Mouse (Mus musculus): ENCODE results near the gene Gm5728. TPM values are rescaled to one million over a fixed set of nuclear protein-coding genes. Genes with fewer than 3 reads are reported as not detected.
"Not testable (repeated sequence)": the region's sequence is repeated elsewhere in the genome, so short reads cannot be mapped to it uniquely, and the experiment has no call there.

Gm5728 gene
- total RNA-seq (2017), result not detected in 3 replicates

GRCm38 (mm10) chr7:20375310-20375709 is at the start of gene Gm5728:
Gm5728 (minus strand) TSS chr7:20375410.
- ATAC-seq (replicated peaks; ENCODE audit: insufficient number of reproducible peaks, low FRiP score, low TSS enrichment, poor library complexity, severe bottlenecking), result not testable (repeated sequence)

- ATAC-seq (replicated peaks; ENCODE audit: insufficient number of reproducible peaks, low FRiP score, low TSS enrichment, poor library complexity, severe bottlenecking), result not testable (repeated sequence)
Measured at GRCm38 (mm10) chr7:20417642-20418041, 42.4 kb upstream of the Gm5728 start, which contains the start of gene Vmn1r100. Vmn1r100 (plus strand) TSS chr7:20417942.

GRCm38 (mm10) chr7:20333965-20334364 is 41.2 kb downstream of the Gm5728 start, which contains the start of gene Gm4133:
Gm4133 (minus strand) TSS chr7:20334065.
- not testable (repeated sequence) for ATAC-seq (replicated peaks; ENCODE audit: insufficient number of reproducible peaks, low FRiP score, low TSS enrichment, poor library complexity, severe bottlenecking)

Other genes with a start within 250 kb of the Gm5728 start
- not detected in 3 replicates for gene Vmn1r93, start 236.3 kb downstream of the Gm5728 start, total RNA-seq (2017)
- not detected in 3 replicates for gene Vmn1r94, start 207.0 kb downstream of the Gm5728 start, total RNA-seq (2017)
- gene Vmn1r95, start 181.7 kb downstream of the Gm5728 start, total RNA-seq (2017), result not detected in 3 replicates
- not detected in 3 replicates for gene Gm6164, start 169.8 kb downstream of the Gm5728 start, total RNA-seq (2017)
- not detected in 3 replicates for gene Gm4498, start 141.6 kb downstream of the Gm5728 start, total RNA-seq (2017)
- not detected in 3 replicates for gene Gm5890, start 112.6 kb downstream of the Gm5728 start, total RNA-seq (2017)
- gene Gm4133, start 41.3 kb downstream of the Gm5728 start, total RNA-seq (2017), result not detected in 3 replicates
- not detected in 3 replicates for gene Vmn1r100, start 42.5 kb upstream of the Gm5728 start, total RNA-seq (2017)
- not detected in 3 replicates for gene Vmn1r101, start 67.2 kb upstream of the Gm5728 start, total RNA-seq (2017)
- not detected in 3 replicates for gene Gm10670, start 99.5 kb upstream of the Gm5728 start, total RNA-seq (2017)
- not detected in 3 replicates for gene Vmn1r103, start 135.1 kb upstream of the Gm5728 start, total RNA-seq (2017)
- gene Vmn1r104, start 158.4 kb upstream of the Gm5728 start, total RNA-seq (2017), result not detected in 3 replicates
- gene Gm5726, start 170.3 kb upstream of the Gm5728 start, total RNA-seq (2017), result not detected in 3 replicates
- not detected in 3 replicates for gene Gm4141, start 200.8 kb upstream of the Gm5728 start, total RNA-seq (2017)
- not detected in 3 replicates for gene Gm4513, start 223.6 kb upstream of the Gm5728 start, total RNA-seq (2017)

Data from monocyte, adult 5-6 weeks (primary cell).